Mouse (Mus musculus) heart, embryonic 16.5 days (tissue): ENCODE results near the gene Plekha8. TPM values are rescaled to one million over a fixed set of nuclear protein-coding genes. Genes with fewer than 3 reads are reported as not detected.
A peak's percentile ranks its signal among the peaks of the same experiment; 100 is the strongest.

ENCODE experiments used
- ATAC-seq: fragments of 200-750 bp; cut with Nextera tagmentation; replicated peaks from 2 replicates; pipeline ENCODE4 v1.8.0; 2017; ENCODE audit warnings: moderate number of reproducible peaks; ENCODE audit not compliant: insufficient read depth, low FRiP score; ENCODE audit errors: extremely low read depth
- H3K27ac ChIP-seq: fragments of 300-500 bp; sonication (generic); 2 replicates; pipeline ENCODE4 v1.5.1; 2014; ENCODE audit warnings: mild to moderate bottlenecking, low read length, control low read depth, moderate library complexity
- H3K27me3 ChIP-seq: fragments of 300-500 bp; sonication (generic); 2 replicates; pipeline ENCODE4 v1.6.1; 2014; ENCODE audit warnings: low read length, mixed read lengths; ENCODE audit not compliant: control insufficient read depth, insufficient read depth
- H3K36me3 ChIP-seq: fragments of 300-500 bp; sonication (generic); 2 replicates; pipeline ENCODE4 v1.6.1; 2014; ENCODE audit not compliant: control insufficient read depth, insufficient read depth
- H3K4me1 ChIP-seq: fragments of 300-500 bp; sonication (generic); 2 replicates; pipeline ENCODE4 v1.6.1; 2014; ENCODE audit warnings: low read length, mixed read lengths; ENCODE audit not compliant: control insufficient read depth, insufficient read depth
- H3K4me2 ChIP-seq: fragments of 300-500 bp; sonication (generic); 2 replicates; pipeline ENCODE4 v1.6.1; 2014; ENCODE audit warnings: low read depth, mild to moderate bottlenecking, control low read depth, low read length
- H3K4me3 ChIP-seq: fragments of 300-500 bp; sonication (generic); 2 replicates; pipeline ENCODE4 v1.5.1; 2014; ENCODE audit warnings: mild to moderate bottlenecking, control low read depth, low read length
- H3K9ac ChIP-seq: fragments of 300-500 bp; sonication (generic); 2 replicates; pipeline ENCODE4 v1.6.1; 2014; ENCODE audit warnings: low read length, control low read depth
- H3K9me3 ChIP-seq: fragments of 300-500 bp; sonication (generic); replicated peaks from 2 replicates; pipeline ENCODE4 v1.6.1; 2016; ENCODE audit warnings: low read length; ENCODE audit not compliant: control insufficient read depth
- WGBS: fragments of 180-500 bp; shearing (Covaris S2); extraction: QIAGEN DNeasy Blood & Tissue Kit; methylation state at CpG from one replicate; pipeline ENCODE4 v1.1.7; 2014; 5-methylcytosine and 5-hydroxymethylcytosine counted together
- polyA plus RNA-seq: library from polyadenylated mRNA; unstranded; fragments of >200 nt; fragmentation: Nextera tagmentation; extraction: Ambion mirVana; gene quantifications from 2 replicates; pipeline ENCODE4 v1.2.1, GENCODE M21; 2015

Gene Plekha8
- polyA plus RNA-seq, 1 experiment from 2014 or later: 4.5 TPM

- no peak overlapping the region for H3K4me3 ChIP-seq
- H3K36me3 ChIP-seq: no peaks in the 10 kb centered on the region
- WGBS: 37% methylated on average over 7 of the region's 7 CpGs
- no peak for ATAC-seq
- H3K27ac ChIP-seq: no peak overlapping the region
- H3K27me3 ChIP-seq: no peaks in the 10 kb centered on the region; the same call in 1 of the 2 replicates
- H3K4me1 ChIP-seq: peaks cover 6% of the 10 kb centered on the region; the same call in 1 of the 2 replicates
- H3K4me2 ChIP-seq: no peak overlapping the region
- no peaks in the 10 kb centered on the region for H3K9me3 ChIP-seq
- H3K9ac ChIP-seq: no peak overlapping the region
Observed at GRCm38 (mm10) chr6:54569776-54570175, 25.1 kb upstream of the Plekha8 start.

GRCm38 (mm10) chr6:54573218-54573955, 21.5 kb upstream of the Plekha8 start:
- 37% methylated on average over 6 of the region's 6 CpGs for WGBS
- ATAC-seq: peak; percentile 58; the same call in 1 of the 2 replicates
- H3K4me2 ChIP-seq: no peak overlapping the region

GRCm38 (mm10) chr6:54586175-54586574, 8.7 kb upstream of the Plekha8 start:
- Histone ChIP-seq H3K9ac (no peak overlapping the region), H3K27ac (no peak overlapping the region), H3K27me3 (no peaks in the 10 kb centered on the region), H3K36me3 (peaks cover 7% of the 10 kb centered on the region), H3K4me1 (peaks cover 1% of the 10 kb centered on the region), H3K9me3 (no peaks in the 10 kb centered on the region), H3K4me2 (no peak overlapping the region), H3K4me3 (no peak overlapping the region)
- no peak for ATAC-seq
- WGBS: 31% methylated on average over 2 of the region's 2 CpGs

More at GRCm38 (mm10) chr6:54573218-54573955, 21.5 kb upstream of the Plekha8 start:
- Histone ChIP-seq H3K9me3 (no peaks in the 10 kb centered on the region), H3K9ac (no peak overlapping the region), H3K27ac (no peak overlapping the region), H3K27me3 (no peaks in the 10 kb centered on the region), H3K4me3 (no peak overlapping the region), H3K36me3 (no peaks in the 10 kb centered on the region), H3K4me1 (0 out of 2 replicates have a peak, but pooled peaks cover 2% of the 10 kb centered on the region)

DNA sequence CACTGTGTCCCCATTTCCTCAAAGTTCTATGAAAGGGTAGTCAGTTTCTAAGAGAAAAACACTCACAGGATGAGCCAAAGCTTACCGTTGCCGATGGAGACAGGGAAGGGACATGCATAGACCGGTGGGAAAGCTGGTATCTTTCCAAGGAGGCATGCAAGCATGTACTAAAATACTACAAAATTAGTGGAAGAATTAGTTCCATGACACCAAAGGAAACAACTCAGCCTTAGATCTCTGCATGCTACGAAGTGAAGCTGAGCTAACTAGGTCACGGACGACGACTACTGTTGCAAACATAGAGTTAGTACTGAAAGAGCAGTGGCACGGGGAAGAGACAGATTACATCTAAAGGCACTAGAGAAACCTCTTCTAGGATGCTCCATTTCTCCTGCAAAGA, 8.0 kb upstream of the Plekha8 start:
- Histone ChIP-seq H3K4me2 (no peak overlapping the region), H3K4me3 (no peak overlapping the region), H3K9me3 (no peaks in the 10 kb centered on the region), H3K27ac (no peak overlapping the region), H3K9ac (no peak overlapping the region), H3K4me1 (peaks cover 9% of the 10 kb centered on the region), H3K27me3 (no peaks in the 10 kb centered on the region), H3K36me3 (peaks cover 7% of the 10 kb centered on the region)
- 72% methylated on average over 8 of the region's 8 CpGs for WGBS
- no peak for ATAC-seq

DNA sequence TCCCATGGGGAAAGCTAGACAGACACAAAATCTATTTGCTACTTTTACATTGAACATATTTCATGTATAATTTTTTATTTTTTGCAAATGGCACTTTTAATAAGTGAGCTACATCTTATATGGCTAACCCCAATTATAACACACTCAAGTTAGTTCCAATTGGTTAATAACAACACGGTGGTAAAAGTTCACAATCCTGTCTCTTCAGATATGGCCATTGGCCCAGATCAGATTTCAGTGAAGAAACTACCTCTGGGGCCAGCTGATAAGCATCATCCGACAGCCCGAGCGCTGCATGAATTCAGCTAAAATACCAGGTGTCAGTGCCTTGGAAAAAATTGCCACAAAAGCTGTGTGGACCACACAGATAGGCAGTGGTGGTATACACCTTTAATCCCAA, 7.2 kb upstream of the Plekha8 start:
- no peak overlapping the region for H3K9ac ChIP-seq
- ATAC-seq: no peak
- no peak overlapping the region for H3K27ac ChIP-seq
- H3K4me1 ChIP-seq: peaks cover 12% of the 10 kb centered on the region
- peaks cover 2% of the 10 kb centered on the region for H3K36me3 ChIP-seq
- H3K27me3 ChIP-seq: no peaks in the 10 kb centered on the region
- no peaks in the 10 kb centered on the region for H3K9me3 ChIP-seq
- H3K4me2 ChIP-seq: no peak overlapping the region
- WGBS: 71% methylated on average over 4 of the region's 4 CpGs
- no peak overlapping the region for H3K4me3 ChIP-seq

- 57% methylated on average over 1 of the region's 1 CpGs for WGBS
- Histone ChIP-seq H3K36me3 (0 out of 2 replicates have a peak, but pooled peaks cover 2% of the 10 kb centered on the region), H3K4me1 (peaks cover 12% of the 10 kb centered on the region), H3K4me3 (no peak overlapping the region), H3K27me3 (no peaks in the 10 kb centered on the region), H3K4me2 (no peak overlapping the region), H3K27ac (no peak overlapping the region), H3K9ac (no peak overlapping the region), H3K9me3 (no peaks in the 10 kb centered on the region)
- no peak for ATAC-seq
Observed at GRCm38 (mm10) chr6:54588212-54588611, 6.7 kb upstream of the Plekha8 start.

- H3K4me3 ChIP-seq: no peak overlapping the region
- no peak overlapping the region for H3K9ac ChIP-seq
- no peak overlapping the region for H3K4me2 ChIP-seq
- H3K4me1 ChIP-seq: peaks cover 24% of the 10 kb centered on the region
- no peaks in the 10 kb centered on the region for H3K9me3 ChIP-seq
- no peak overlapping the region for H3K27ac ChIP-seq
- no peak for ATAC-seq
- H3K27me3 ChIP-seq: no peaks in the 10 kb centered on the region
- WGBS: 87% methylated on average over 2 of the region's 2 CpGs
- H3K36me3 ChIP-seq: no peaks in the 10 kb centered on the region
Observed at GRCm38 (mm10) chr6:54590691-54591090, 4.2 kb upstream of the Plekha8 start.

- Histone ChIP-seq H3K4me3 (peak overlapping the region; percentile 26), H3K27ac (peak overlapping the region; percentile 18; the same call in 1 of the 2 replicates), H3K4me1 (peaks cover 27% of the 10 kb centered on the region), H3K4me2 (peak overlapping the region; percentile 58), H3K9me3 (no peaks in the 10 kb centered on the region), H3K27me3 (no peaks in the 10 kb centered on the region), H3K36me3 (no peaks in the 10 kb centered on the region), H3K9ac (peak overlapping the region; percentile 30; the same call in 1 of the 2 replicates)
- ATAC-seq: no peak
- WGBS: 44% methylated on average over 6 of the region's 6 CpGs
Observed at GRCm38 (mm10) chr6:54591778-54592177, 3.1 kb upstream of the Plekha8 start.

DNA sequence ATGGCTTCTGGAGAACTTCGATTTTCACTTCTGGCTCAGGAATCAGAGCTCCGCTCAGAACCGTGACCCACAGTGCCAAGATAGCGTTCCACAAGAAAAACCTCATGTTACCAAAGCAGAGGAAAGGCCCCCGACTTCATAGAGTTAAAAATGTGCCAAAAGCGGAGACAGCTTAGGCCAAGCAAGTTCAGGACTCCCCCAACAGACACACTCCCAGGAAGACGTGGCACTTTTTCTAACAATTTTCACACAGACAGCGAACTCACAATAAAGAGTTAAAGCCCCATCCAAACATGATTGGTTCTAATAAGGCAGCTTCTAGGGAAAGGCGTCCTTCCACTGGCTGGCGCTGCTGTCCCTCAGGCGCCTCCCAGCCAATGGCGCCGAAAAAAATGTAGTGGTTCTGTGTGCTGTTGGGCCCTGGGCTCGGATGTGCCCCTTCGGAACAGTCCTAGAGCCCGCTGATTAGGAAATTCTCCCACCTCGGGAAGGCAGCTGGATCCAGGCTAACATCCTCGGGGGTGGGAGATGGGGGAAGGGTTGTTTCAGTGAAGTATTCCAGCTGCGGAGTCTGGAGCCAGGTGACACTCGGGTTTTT, 1.9 kb upstream of the Plekha8 start:
- under 1% methylated on average over 20 of the region's 20 CpGs for WGBS
- peak overlapping the region; percentile 82 for H3K9ac ChIP-seq
- peak; percentile 87 for ATAC-seq

More for the DNA sequence above, 1.9 kb upstream of the Plekha8 start:
- Histone ChIP-seq H3K36me3 (no peaks in the 10 kb centered on the region), H3K4me3 (peak overlapping the region; percentile 82), H3K9me3 (no peaks in the 10 kb centered on the region), H3K4me1 (peaks cover 27% of the 10 kb centered on the region), H3K4me2 (peak overlapping the region; percentile 79), H3K27ac (peak overlapping the region; percentile 81), H3K27me3 (no peaks in the 10 kb centered on the region)
